In the genomic region with DNA sequence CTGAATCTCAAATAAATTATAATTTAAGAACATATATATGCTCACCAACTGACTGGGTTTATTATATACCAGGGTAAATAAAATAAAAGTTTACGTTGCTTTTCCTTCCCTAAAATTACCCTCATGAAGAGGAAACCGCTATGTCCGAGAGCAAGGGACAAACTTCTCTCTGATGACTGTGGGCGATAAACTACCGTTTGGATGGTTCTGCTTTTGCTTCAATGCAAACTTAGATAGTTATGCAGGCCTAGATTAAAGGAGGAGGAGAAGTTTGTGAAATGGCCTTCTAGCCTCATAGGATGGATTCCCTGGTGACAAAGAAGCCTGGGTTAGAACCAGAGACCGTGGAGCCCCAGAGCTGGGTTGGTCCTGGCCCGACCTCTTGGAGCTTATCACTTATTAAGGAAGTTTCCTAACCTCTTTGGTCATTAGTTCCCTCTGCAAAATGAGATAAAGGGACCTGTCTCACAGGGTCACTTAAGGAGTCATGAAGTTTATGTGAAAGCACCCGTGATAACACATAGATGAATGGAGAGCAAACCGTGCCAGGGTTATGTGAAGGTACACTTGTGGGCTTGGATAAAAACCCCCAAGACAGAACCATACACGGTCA, we compare ENCODE assay signal across 31 mouse cellular contexts.
DNase-seq lines count a peak whose midpoint lies in the region; ATAC-seq lines count a peak whose summit lies in the region.
"Had no signal": no experiment of that assay in that cellular context is flagged by ENCODE, and none has a peak within 500 bp of the region (broad histone marks: within the 10 kb centered on the region; RNA-seq: fewer than 3 reads in every experiment).

No protein-coding gene starts in this region.

- H3K4me2 ChIP-seq in forebrain, embryonic 15.5 days (replicated peaks), result no peak overlapping the region
- H3K4me2 ChIP-seq: embryonic facial prominence, embryonic 13.5 days; forebrain, embryonic 12.5 days; heart, embryonic 12.5 days; heart, embryonic 15.5 days; hindbrain, embryonic 14.5 days had no signal

- H3K27ac ChIP-seq in forebrain, embryonic 15.5 days (replicated peaks), result no peak overlapping the region
- H3K27ac ChIP-seq: embryonic facial prominence, embryonic 10.5 days; embryonic facial prominence, embryonic 13.5 days; forebrain, embryonic 12.5 days; heart, embryonic 15.5 days; hindbrain, embryonic 14.5 days; hindbrain, postnatal 0 days had no signal

- no peak overlapping the region for H3K9ac ChIP-seq in forebrain, embryonic 15.5 days (replicated peaks)
- H3K9ac ChIP-seq: embryonic facial prominence, embryonic 13.5 days; forebrain, embryonic 12.5 days; heart, embryonic 12.5 days; heart, embryonic 15.5 days; hindbrain, embryonic 14.5 days had no signal

- H3K4me1 ChIP-seq in forebrain, embryonic 15.5 days, result 0 out of 2 replicates have a peak, but pooled peaks cover 4% of the 10 kb centered on the region

- WGBS in forebrain, embryonic 15.5 days, result 94% methylated on average over 10 of the region's 10 CpGs

- no peaks in the 10 kb centered on the region for H3K36me3 ChIP-seq in forebrain, embryonic 15.5 days
- H3K36me3 ChIP-seq: embryonic facial prominence, embryonic 10.5 days; embryonic facial prominence, embryonic 13.5 days; forebrain, embryonic 12.5 days; heart, embryonic 12.5 days had no signal

- H3K27me3 ChIP-seq in forebrain, embryonic 15.5 days, result no peaks in the 10 kb centered on the region
- H3K27me3 ChIP-seq: CH12.LX; embryonic facial prominence, embryonic 13.5 days; heart, embryonic 12.5 days; heart, embryonic 15.5 days; Patski had no signal

- no peaks in the 10 kb centered on the region for H3K9me3 ChIP-seq in forebrain, embryonic 15.5 days
- H3K9me3 ChIP-seq: embryonic facial prominence, embryonic 10.5 days; embryonic facial prominence, embryonic 13.5 days; forebrain, embryonic 12.5 days; heart, embryonic 12.5 days; heart, embryonic 15.5 days had no signal

- no peak overlapping the region for H3K4me3 ChIP-seq in forebrain, embryonic 15.5 days
- H3K4me3 ChIP-seq: embryonic facial prominence, embryonic 10.5 days; embryonic facial prominence, embryonic 13.5 days; erythroblast, embryonic 14.5 days; forebrain, embryonic 12.5 days; heart, embryonic 12.5 days; heart, embryonic 15.5 days had no signal

- DNase-seq in 416B (ENCODE audit: low read depth) (peak; percentile 94), MEL-GATA-1-ER (ENCODE audit: extremely low read depth, low read depth) (peak; percentile 68)
- no peak for DNase-seq in kidney, postnatal 14 days
- no peak for DNase-seq in kidney, adult 8-10 months
- DNase-seq: adrenal gland, postnatal 10 days; adrenal gland, postnatal 36 days; B cell, adult 2 months; cerebellum, adult 18-20 months; cerebellum, adult 9-11 months; cerebellum, postnatal 25 days; embryo, embryonic 11 days; gastrocnemius, postnatal 10 days; gastrocnemius, postnatal 36 days; heart, adult 18-20 months; heart, postnatal 10 days; heart, postnatal 36 days had no signal

- ATAC-seq in hematopoietic stem cell, adult 5-6 weeks (replicated peaks in 1 of 2; ENCODE audit: insufficient read depth in 1 of 2, low FRiP score in 2 of 2, low TSS enrichment in 1 of 2, low read depth in 1 of 2, poor library complexity in 2 of 2, severe bottlenecking in 2 of 2), result peak; percentile 46 to 77
- ATAC-seq in megakaryocyte-erythroid progenitor cell, adult 5-6 weeks (replicated peaks; ENCODE audit: low FRiP score, low TSS enrichment, poor library complexity, severe bottlenecking), result peak; percentile 64
- no peak for ATAC-seq in forebrain, embryonic 15.5 days (replicated peaks)
- ATAC-seq: forebrain, embryonic 16.5 days; hindbrain, postnatal 0 days; inflammation-experienced regulatory T-cells, adult 6 months; Patski had no signal

Comparison
In these comparisons a context has a peak if more than half of its experiments do, and no peak if none do; other contexts are left out.
1. DNase-seq: peak in 416B (single experiment) and MEL-GATA-1-ER (single experiment); none in kidney, postnatal 14 days (single experiment) and kidney, adult 8-10 months (0 of 2).